Mouse (Mus musculus) CH12.LX (cell line): ENCODE data around the gene Gpr152. TPM values are rescaled to one million over a fixed set of nuclear protein-coding genes. Genes with fewer than 3 reads are reported as not detected.

Experiments used
- DNase-seq: peaks from one replicate; pipeline ENCODE4 v3.0.0-alpha.2; 2013; ENCODE audit errors: extremely low read depth
- H3K27ac ChIP-seq: 2 replicates; pipeline ENCODE4 v1.5.1; 2012; ENCODE audit warnings: low read depth, mild to moderate bottlenecking, control low read depth, moderate library complexity; ENCODE audit not compliant: insufficient read depth
- H3K27me3 ChIP-seq: replicated peaks from 2 replicates; pipeline ENCODE3; 2012; ENCODE audit warnings: inconsistent platforms
- H3K36me3 ChIP-seq, 2 experiments: replicated peaks in 1 of 2; 2 replicates each; pipeline versions ENCODE3 to v1.6.1; 2012; ENCODE audit warnings: inconsistent platforms in 1 of 2, low read length in 1 of 2, mild to moderate bottlenecking in 1 of 2, mixed read lengths in 1 of 2, moderate library complexity in 1 of 2; ENCODE audit not compliant: control insufficient read depth in 1 of 2, insufficient read depth in 1 of 2
- H3K4me1 ChIP-seq, 2 experiments: 2 replicates each; pipeline ENCODE4 v1.6.1; 2012; ENCODE audit warnings: inconsistent platforms in 1 of 2, moderate library complexity in 1 of 2; ENCODE audit not compliant: insufficient read depth in 2 of 2, control insufficient read depth in 1 of 2
- H3K4me2 ChIP-seq: 2 replicates; pipeline ENCODE4 v1.6.1; 2012; ENCODE audit warnings: low read depth, mild to moderate bottlenecking, control low read depth; ENCODE audit not compliant: poor library complexity, insufficient read depth, severe bottlenecking
- H3K4me3 ChIP-seq, 3 experiments: fragments of 150-350 bp in 1 of 3; sonication (generic) in 1 of 3; replicated peaks in 1 of 3; 2 replicates each; pipeline versions ENCODE3 to v1.5.1; 2011 to 2012; ENCODE audit warnings: low read depth in 2 of 3, low read length in 2 of 3, mild to moderate bottlenecking in 2 of 3, moderate library complexity in 2 of 3, control low read depth in 1 of 3, improper control_type of control experiment in 1 of 3, inconsistent platforms in 1 of 3, mixed read lengths in 1 of 3; ENCODE audit not compliant: poor library complexity in 1 of 3
- H3K79me2 ChIP-seq: replicated peaks from 2 replicates; pipeline ENCODE4 v1.6.1; 2012; ENCODE audit warnings: mild to moderate bottlenecking, moderate library complexity; ENCODE audit not compliant: control insufficient read depth, poor library complexity, insufficient read depth, severe bottlenecking; ENCODE audit errors: extremely low read depth
- H3K9ac ChIP-seq: 2 replicates; pipeline ENCODE4 v1.6.1; 2012; ENCODE audit warnings: low read depth, mild to moderate bottlenecking, control low read depth, moderate library complexity; ENCODE audit not compliant: insufficient read depth
- H3K9me3 ChIP-seq: replicated peaks from 2 replicates; pipeline ENCODE3; 2012; ENCODE audit warnings: low read length, inconsistent platforms, mixed read lengths
- BHLHE40 ChIP-seq: IDR thresholded peaks from 2 replicates; pipeline ENCODE4 v1.6.1; 2011; ENCODE audit warnings: mild to moderate bottlenecking, low read depth, low read length, improper control_type of control experiment
- CHD1 ChIP-seq: IDR thresholded peaks from 2 replicates; pipeline ENCODE4 v1.6.1; 2012; ENCODE audit warnings: low read depth, low read length, improper control_type of control experiment, inconsistent platforms
- CHD2 ChIP-seq: IDR thresholded peaks from 2 replicates; pipeline ENCODE4 v1.6.1; 2011; ENCODE audit warnings: low read length, improper control_type of control experiment
- ELF1 ChIP-seq: IDR thresholded peaks from 2 replicates; pipeline ENCODE4 v1.6.1; 2014; ENCODE audit warnings: low read depth, mild to moderate bottlenecking, inconsistent platforms, low read length, improper control_type of control experiment
- GABPA ChIP-seq: IDR thresholded peaks from 2 replicates; pipeline ENCODE4 v1.6.1; 2012; ENCODE audit warnings: low read depth, low read length, improper control_type of control experiment, inconsistent platforms; ENCODE audit not compliant: insufficient replicate concordance
- HCFC1 ChIP-seq: IDR thresholded peaks from 2 replicates; pipeline ENCODE4 v1.6.1; 2012; ENCODE audit warnings: low read depth, mild to moderate bottlenecking, inconsistent platforms, low read length, improper control_type of control experiment
- IRF4 ChIP-seq: IDR thresholded peaks from 2 replicates; pipeline ENCODE4 v1.6.1; 2014; ENCODE audit warnings: low read depth, mild to moderate bottlenecking, inconsistent platforms, low read length, improper control_type of control experiment
- KAT2A ChIP-seq: IDR thresholded peaks from 2 replicates; pipeline ENCODE4 v1.6.1; 2012; ENCODE audit warnings: low read length, improper control_type of control experiment, inconsistent platforms; ENCODE audit not compliant: insufficient replicate concordance
- MAFK ChIP-seq: IDR thresholded peaks from 2 replicates; pipeline ENCODE4 v1.6.1; 2011; ENCODE audit warnings: low read length, improper control_type of control experiment; ENCODE audit not compliant: insufficient replicate concordance
- MAZ ChIP-seq: IDR thresholded peaks from 2 replicates; pipeline ENCODE4 v1.6.1; 2012; ENCODE audit warnings: low read depth, mild to moderate bottlenecking, inconsistent platforms, low read length, improper control_type of control experiment, moderate library complexity
- MEF2A ChIP-seq: IDR thresholded peaks from 2 replicates; pipeline ENCODE4 v1.6.1; 2014; ENCODE audit warnings: low read depth, mild to moderate bottlenecking, inconsistent platforms, low read length, improper control_type of control experiment, borderline replicate concordance
- MYC ChIP-seq: IDR thresholded peaks from 2 replicates; pipeline ENCODE4 v1.6.1; 2011; ENCODE audit warnings: low read depth, mild to moderate bottlenecking, improper control_type of control experiment, low read length
- NELFE ChIP-seq: IDR thresholded peaks from 2 replicates; pipeline ENCODE4 v1.6.1; 2011; ENCODE audit warnings: low read depth, low read length, improper control_type of control experiment
- RCOR1 ChIP-seq: conservative IDR thresholded peaks from 2 replicates; pipeline ENCODE4 v1.6.1; 2012; ENCODE audit warnings: low read depth, mild to moderate bottlenecking, inconsistent platforms, low read length, improper control_type of control experiment
- ZC3H11A ChIP-seq: IDR thresholded peaks from 2 replicates; pipeline ENCODE4 v1.6.1; 2012; ENCODE audit warnings: low read depth, mild to moderate bottlenecking, inconsistent platforms, low read length, improper control_type of control experiment
- ZKSCAN1 ChIP-seq: IDR thresholded peaks from 2 replicates; pipeline ENCODE4 v1.6.1; 2012; ENCODE audit warnings: low read depth, inconsistent platforms, low read length, improper control_type of control experiment, borderline replicate concordance
- ZMIZ1 ChIP-seq: IDR thresholded peaks from 2 replicates; pipeline ENCODE4 v1.6.1; 2012; ENCODE audit warnings: low read depth, mild to moderate bottlenecking, inconsistent platforms, low read length, improper control_type of control experiment
- ZNF384 ChIP-seq: IDR thresholded peaks from 2 replicates; pipeline ENCODE4 v1.6.1; 2012; ENCODE audit warnings: low read depth, low read length, improper control_type of control experiment, inconsistent platforms
- dilution Hi-C: fragments of 300-500 bp; cut with MboI; formaldehyde crosslinking; loops from 2 replicates; pipeline ENCODE4 v1.14.3; 2020; ENCODE audit warnings: low sequenced_read_pairs; ENCODE audit not compliant: extremely low pct_unique_long_range_greater_than_20kb, extremely low pct_ligation_motif_present
- in situ Hi-C: fragments of 300-500 bp; cut with MboI; formaldehyde crosslinking; loops from 3 replicates; pipeline ENCODE4 v1.14.3; 2019; ENCODE audit warnings: low sequenced_read_pairs, low pct_ligation_motif_present, low pct_unique_long_range_greater_than_20kb, mixed read lengths
- polyA plus RNA-seq: library from polyadenylated mRNA; unstranded; fragments of >175 nt; gene quantifications from 2 replicates; pipeline ENCODE4 v1.2.1, GENCODE M21; 2012; ENCODE audit warnings: low read depth; ENCODE audit not compliant: insufficient read length
- total RNA-seq, 2 experiments: library from RNA; depleted of rRNA; stranded (reverse); fragments of 300-350 nt in 1 of 2; fragments of >200 nt in 1 of 2; gene quantifications; 2 replicates each; pipeline ENCODE4 v1.2.3; 2012 to 2014

Gene Gpr152
- total and polyA plus RNA-seq, 3 experiments: 0.05 to 0.71 (median 0.17) TPM

GRCm38 (mm10) chr19:4175368-4175947, 35.9 kb downstream of the Gpr152 start, which contains the start of gene Carns1:
TSS of gene Carns1 (minus strand) at chr19:4175479.
- in situ Hi-C loops (no loop called here), dilution Hi-C loops (no loop called here)
- H3K79me2 ChIP-seq: no peaks in the 10 kb centered on the region
- H3K27ac ChIP-seq: no peak within 1 kb of the TSS
- DNase-seq: no peak
- H3K9me3 ChIP-seq: no peaks in the 10 kb centered on the region
- H3K27me3 ChIP-seq: no peaks in the 10 kb centered on the region
- peaks cover 6 to 36% of the 10 kb centered on the region in 2 experiments for H3K4me1 ChIP-seq
- no peak within 1 kb of the TSS for H3K9ac ChIP-seq
- peaks cover 7 to 60% of the 10 kb centered on the region in 2 experiments for H3K36me3 ChIP-seq
- no peak within 1 kb of the TSS for H3K4me3 ChIP-seq
- TF ChIP-seq NELFE (no peak), MAFK (no peak), RCOR1 (no peak), ELF1 (no peak), MEF2A (no peak)
- no peak within 1 kb of the TSS for H3K4me2 ChIP-seq

GRCm38 (mm10) chr19:4180411-4180810, 40.8 kb downstream of the Gpr152 start:
- H3K9ac ChIP-seq: no peak overlapping the region
- in situ Hi-C loops: no loop called here
- no peaks in the 10 kb centered on the region for H3K9me3 ChIP-seq
- dilution Hi-C loops: no loop called here
- TF ChIP-seq ZNF384 (no peak), IRF4 (no peak), CHD2 (no peak), ZC3H11A (no peak), GABPA (no peak), KAT2A (no peak)
- H3K4me2 ChIP-seq: no peak overlapping the region
- H3K27ac ChIP-seq: no peak overlapping the region
- peaks cover 5 to 38% of the 10 kb centered on the region in 2 experiments; a peak in 3 of 4 replicates for H3K4me1 ChIP-seq
- no peak overlapping the region for H3K4me3 ChIP-seq
- H3K27me3 ChIP-seq: no peaks in the 10 kb centered on the region
- H3K36me3 ChIP-seq: peaks cover 48 to 85% of the 10 kb centered on the region in 2 experiments
- DNase-seq: no peak
- H3K79me2 ChIP-seq: no peaks in the 10 kb centered on the region

GRCm38 (mm10) chr19:4181892-4182291, 42.3 kb downstream of the Gpr152 start:
- Histone ChIP-seq H3K27ac (no peak overlapping the region), H3K27me3 (no peaks in the 10 kb centered on the region), H3K9me3 (no peaks in the 10 kb centered on the region), H3K36me3 (peaks cover 63 to 90% of the 10 kb centered on the region in 2 experiments), H3K4me1 (peaks cover 9 to 53% of the 10 kb centered on the region in 2 experiments; a peak in 3 of 4 replicates), H3K4me3 (no peak overlapping the region), H3K4me2 (no peak overlapping the region), H3K79me2 (no peaks in the 10 kb centered on the region), H3K9ac (no peak overlapping the region)
- in situ Hi-C loops (no loop called here), dilution Hi-C loops (no loop called here)
- peak; percentile 54 for DNase-seq
- no peak for TF ChIP-seq HCFC1
- no peak for TF ChIP-seq MYC
- no peak for TF ChIP-seq CHD1
- no peak for TF ChIP-seq MEF2A
- TF ChIP-seq MAZ: no peak
- no peak for TF ChIP-seq ZKSCAN1
- TF ChIP-seq ZMIZ1: no peak
- no peak for TF ChIP-seq BHLHE40
- TF ChIP-seq RCOR1: no peak
